Mouse (Mus musculus) heart, adult 2 months (tissue): ENCODE results near the gene Cldn7. TPM values are rescaled to one million over a fixed set of nuclear protein-coding genes. Genes with fewer than 3 reads are reported as not detected.

Experiments used
- DNase-seq, 2 experiments: peaks; one replicate each; pipeline ENCODE4 v3.0.0; 2021
- H3K27ac ChIP-seq: fragments of 200-600 bp; 2 replicates; pipeline ENCODE4 v1.8.1; 2022
- H3K27me3 ChIP-seq: fragments of 200-500 bp; 2 replicates; pipeline ENCODE4 v1.6.1; 2012; ENCODE audit warnings: mild to moderate bottlenecking, low read length, inconsistent platforms, mixed read lengths; ENCODE audit not compliant: control insufficient read depth, insufficient read depth
- H3K36me3 ChIP-seq: fragments of 200-500 bp; 2 replicates; pipeline ENCODE4 v1.6.1; 2012; ENCODE audit warnings: low read length, inconsistent platforms; ENCODE audit not compliant: control insufficient read depth, insufficient read depth
- H3K4me1 ChIP-seq: fragments of 200-500 bp; 2 replicates; pipeline ENCODE4 v1.6.1; 2011; ENCODE audit warnings: low read length; ENCODE audit not compliant: control insufficient read depth, insufficient read depth
- H3K4me3 ChIP-seq: fragments of 200-600 bp; 2 replicates; pipeline ENCODE4 v1.8.1; 2022
- H3K79me2 ChIP-seq: fragments of 200-500 bp; replicated peaks from 2 replicates; pipeline ENCODE4 v1.6.1; 2012; ENCODE audit warnings: mild to moderate bottlenecking, inconsistent platforms, low read length, moderate library complexity, mixed read lengths; ENCODE audit not compliant: control insufficient read depth, insufficient read depth
- H3K9ac ChIP-seq: fragments of 200-500 bp; 2 replicates; pipeline ENCODE4 v1.6.1; 2012; ENCODE audit warnings: low read depth, mild to moderate bottlenecking, control low read depth, inconsistent platforms, low read length, mixed read lengths
- CTCF ChIP-seq: fragments of 200-600 bp; IDR thresholded peaks from 2 replicates; pipeline ENCODE4 v1.8.1; 2022; ENCODE audit warnings: antibody characterized with exemption, mild to moderate bottlenecking, moderate library complexity
- EP300 ChIP-seq: fragments of 200-500 bp; IDR thresholded peaks from 2 replicates; pipeline ENCODE4 v1.6.1; 2011; ENCODE audit warnings: low read depth, low read length, control low read depth; ENCODE audit not compliant: insufficient read depth
- POLR2A ChIP-seq: fragments of 200-500 bp; IDR thresholded peaks from 2 replicates; pipeline ENCODE4 v1.6.1; 2011; ENCODE audit warnings: mild to moderate bottlenecking, low read depth, low read length, control low read depth; ENCODE audit not compliant: insufficient read depth
- WGBS: fragments of 180-500 bp; shearing (Covaris S2); methylation state at CpG from one replicate; pipeline ENCODE4 v1.1.7; 2018; 5-methylcytosine and 5-hydroxymethylcytosine counted together
- intact Hi-C: fragments of 180-260 bp; cut with DNase I; formaldehyde crosslinking; loops from one replicate; pipeline ENCODE4 v1.15.1; 2025
- microRNA-seq, 2 experiments: library from miRNA; unstranded; fragments of <30 nt; microRNA quantifications; one replicate each; pipeline ENCODE4 v1.2.0; 2021
- polyA plus RNA-seq: library from polyadenylated mRNA; depleted of rRNA; stranded (reverse); fragments of >200 nt; gene quantifications from 2 replicates; pipeline ENCODE4 v1.2.3, GENCODE M21; 2012; rRNA removed
- total RNA-seq, 2 experiments: library from RNA; stranded (reverse); gene quantifications; 2 replicates each; pipeline ENCODE4 v1.2.3; 2021

Cldn7 gene
- total and polyA plus RNA-seq, 3 experiments, result 3.5 TPM; not detected in 2

GRCm38 (mm10) chr11:70016669-70017068, 52.1 kb downstream of the Cldn7 start, which contains the start of gene Dlg4:
TSS of gene Dlg4 (plus strand) at chr11:70016942.
- Histone ChIP-seq H3K79me2 (no peaks in the 10 kb centered on the region), H3K4me1 (peaks cover 6% of the 10 kb centered on the region), H3K27me3 (no peaks in the 10 kb centered on the region), H3K4me3 (no peak within 1 kb of the TSS), H3K36me3 (no peaks in the 10 kb centered on the region), H3K27ac (peak within 1 kb of the TSS; percentile 62), H3K9ac (no peak within 1 kb of the TSS)
- no peak for DNase-seq
- TF ChIP-seq POLR2A, result no peak
- no peak for TF ChIP-seq EP300
- TF ChIP-seq CTCF, result no peak
- 68% methylated on average over 3 of the region's 3 CpGs for WGBS
- intact Hi-C loops, result no loop called here

DNA sequence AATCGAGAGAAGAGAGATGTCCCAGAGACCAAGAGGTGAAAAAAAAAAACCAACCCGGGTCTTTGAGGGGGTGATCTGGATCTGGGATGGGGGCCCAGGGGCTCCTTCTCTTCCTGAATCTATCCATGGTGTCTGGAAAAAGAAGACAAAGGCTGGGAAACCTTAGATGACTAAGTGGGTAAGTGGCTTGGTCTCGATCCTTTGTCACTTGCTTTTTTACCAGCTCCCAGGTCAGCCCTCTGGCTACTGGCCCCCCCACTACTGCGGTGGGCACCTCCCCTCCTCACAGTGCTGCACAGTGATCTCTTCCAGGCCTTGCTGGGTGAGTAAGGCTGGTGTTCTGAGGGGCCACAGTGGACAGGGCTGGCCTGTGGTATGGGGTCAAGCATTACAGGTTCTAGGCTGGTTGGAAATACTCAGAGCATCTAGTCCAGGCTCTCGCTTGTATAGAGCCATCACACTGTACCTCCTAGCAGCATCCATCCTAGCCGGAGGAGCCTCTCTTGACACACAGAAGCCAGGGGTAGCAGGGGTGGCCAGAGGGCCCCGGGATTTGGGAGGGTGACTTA, 52.7 kb downstream of the Cldn7 start:
- H3K27ac ChIP-seq, result peak overlapping the region; percentile 62
- WGBS, result 47% methylated on average over 7 of the region's 7 CpGs
- no peak overlapping the region for H3K4me3 ChIP-seq
- intact Hi-C loops, result no loop called here
- TF ChIP-seq POLR2A, result no peak
- no peaks in the 10 kb centered on the region for H3K79me2 ChIP-seq
- no peaks in the 10 kb centered on the region for H3K36me3 ChIP-seq
- no peak for DNase-seq
- peaks cover 6% of the 10 kb centered on the region for H3K4me1 ChIP-seq
- H3K27me3 ChIP-seq, result no peaks in the 10 kb centered on the region
- no peak overlapping the region for H3K9ac ChIP-seq

Small RNA genes within 50 kb of the gene (microRNA-seq; reads per million reads assigned to microRNA genes)
- 0 to 0.39 reads per million in 2 experiments for gene Gm44349
- 1,213 to 1,322 reads per million in 2 experiments for gene Mir324

Other genes with a start within 250 kb of the Cldn7 start
Only the 30 nearest of the 34 such genes appear.
- 1 to 10 TPM; 4.1 TPM for gene Chrnb1, start 168.8 kb upstream of the Cldn7 start, total RNA-seq
- gene Chrnb1, start 168.8 kb upstream of the Cldn7 start, polyA plus RNA-seq, result 10.3 and 16.4 TPM in 2 replicates
- 1 to 10 TPM; 1.9 to 2.5 TPM for gene Fgf11, start 162.9 kb upstream of the Cldn7 start, total RNA-seq
- gene Fgf11, start 162.9 kb upstream of the Cldn7 start, polyA plus RNA-seq, result 3.3 and 4.3 TPM in 2 replicates
- under 1 TPM; 0.25 to 0.29 TPM for gene Tmem102, start 159.2 kb upstream of the Cldn7 start, total RNA-seq
- gene Tmem102, start 159.2 kb upstream of the Cldn7 start, polyA plus RNA-seq, result 0.44 and 0.47 TPM in 2 replicates
- gene Gm39566, start 149.5 kb upstream of the Cldn7 start, total RNA-seq, result not detected
- 0.02 and 0.09 TPM in 2 replicates for gene Gm39566, start 149.5 kb upstream of the Cldn7 start, polyA plus RNA-seq
- gene Spem2, start 146.3 kb upstream of the Cldn7 start, total RNA-seq, result not detected
- 0.15 and 0.20 TPM in 2 replicates for gene Spem2, start 146.3 kb upstream of the Cldn7 start, polyA plus RNA-seq
- gene Spem1, start 142.6 kb upstream of the Cldn7 start, total RNA-seq, result not detected
- 0.23 and 0.32 TPM in 2 replicates for gene Spem1, start 142.6 kb upstream of the Cldn7 start, polyA plus RNA-seq
- gene Nlgn2, start 127.0 kb upstream of the Cldn7 start, total RNA-seq, result 1 to 10 TPM; 3.4 to 5.0 TPM
- gene Nlgn2, start 127.0 kb upstream of the Cldn7 start, polyA plus RNA-seq, result 6.0 and 6.7 TPM in 2 replicates
- gene Tmem256, start 126.3 kb upstream of the Cldn7 start, total RNA-seq, result 100 to 1,000 TPM; 214 to 254 TPM
- 308 and 350 TPM in 2 replicates for gene Tmem256, start 126.3 kb upstream of the Cldn7 start, polyA plus RNA-seq
- gene Plscr3, start 118.4 kb upstream of the Cldn7 start, total RNA-seq, result 10 to 100 TPM; 21.2 to 22.4 TPM
- gene Plscr3, start 118.4 kb upstream of the Cldn7 start, polyA plus RNA-seq, result 45.3 and 48.3 TPM in 2 replicates
- not detected for gene Tnk1, start 106.0 kb upstream of the Cldn7 start, total RNA-seq
- 0.20 and 0.68 TPM in 2 replicates for gene Tnk1, start 106.0 kb upstream of the Cldn7 start, polyA plus RNA-seq
- not detected for gene Tmem95, start 86.8 kb upstream of the Cldn7 start, total RNA-seq
- gene Tmem95, start 86.8 kb upstream of the Cldn7 start, polyA plus RNA-seq, result not detected in 2 replicates
- 1 to 10 TPM; 2.3 to 2.6 TPM for gene Kctd11, start 83.4 kb upstream of the Cldn7 start, total RNA-seq
- gene Kctd11, start 83.4 kb upstream of the Cldn7 start, polyA plus RNA-seq, result 2.9 TPM in 2 replicates
- 1 to 10 TPM in 1 of 2 experiments, under 1 TPM in 1; 0.65 to 1.1 TPM for gene Acap1, start 69.2 kb upstream of the Cldn7 start, total RNA-seq
- gene Acap1, start 69.2 kb upstream of the Cldn7 start, polyA plus RNA-seq, result 1.7 and 3.3 TPM in 2 replicates
- gene 2810408A11Rik, start 63.8 kb upstream of the Cldn7 start, total RNA-seq, result under 1 TPM; 0.23 to 0.34 TPM
- 0.15 and 0.41 TPM in 2 replicates for gene 2810408A11Rik, start 63.8 kb upstream of the Cldn7 start, polyA plus RNA-seq
- 10 to 100 TPM; 42.6 to 47.1 TPM for gene Neurl4, start 63.7 kb upstream of the Cldn7 start, total RNA-seq
- 31.5 and 54.1 TPM in 2 replicates for gene Neurl4, start 63.7 kb upstream of the Cldn7 start, polyA plus RNA-seq
- gene Gps2, start 50.9 kb upstream of the Cldn7 start, total RNA-seq, result 10 to 100 TPM; 27.2 to 28.4 TPM
- 53.9 and 63.9 TPM in 2 replicates for gene Gps2, start 50.9 kb upstream of the Cldn7 start, polyA plus RNA-seq
- 100 to 1,000 TPM; 397 to 444 TPM for gene Eif5a, start 42.8 kb upstream of the Cldn7 start, total RNA-seq
- 360 and 540 TPM in 2 replicates for gene Eif5a, start 42.8 kb upstream of the Cldn7 start, polyA plus RNA-seq
- 10 to 100 TPM; 16.7 to 22.6 TPM for gene Ybx2, start 29.0 kb upstream of the Cldn7 start, total RNA-seq
- 64.2 and 66.2 TPM in 2 replicates for gene Ybx2, start 29.0 kb upstream of the Cldn7 start, polyA plus RNA-seq
- 100 to 1,000 TPM; 363 to 456 TPM for gene Slc2a4, start 16.6 kb upstream of the Cldn7 start, total RNA-seq
- 516 and 737 TPM in 2 replicates for gene Slc2a4, start 16.6 kb upstream of the Cldn7 start, polyA plus RNA-seq
- 100 to 1,000 TPM; 143 to 144 TPM for gene Ctdnep1, start 16.4 kb downstream of the Cldn7 start, total RNA-seq
- 138 and 190 TPM in 2 replicates for gene Ctdnep1, start 16.4 kb downstream of the Cldn7 start, polyA plus RNA-seq
- 10 to 100 TPM; 39.0 to 42.2 TPM for gene Elp5, start 17.7 kb downstream of the Cldn7 start, total RNA-seq
- 61.6 and 78.5 TPM in 2 replicates for gene Elp5, start 17.7 kb downstream of the Cldn7 start, polyA plus RNA-seq
- gene Gabarap, start 26.4 kb downstream of the Cldn7 start, total RNA-seq, result 100 to 1,000 TPM; 284 to 340 TPM
- 469 and 750 TPM in 2 replicates for gene Gabarap, start 26.4 kb downstream of the Cldn7 start, polyA plus RNA-seq
- 10 to 100 TPM; 18.1 to 22.8 TPM for gene Phf23, start 31.0 kb downstream of the Cldn7 start, total RNA-seq
- gene Phf23, start 31.0 kb downstream of the Cldn7 start, polyA plus RNA-seq, result 11.5 and 17.6 TPM in 2 replicates
- 1 to 10 TPM; 4.1 to 4.9 TPM for gene Dvl2, start 35.8 kb downstream of the Cldn7 start, total RNA-seq
- 6.1 and 7.4 TPM in 2 replicates for gene Dvl2, start 35.8 kb downstream of the Cldn7 start, polyA plus RNA-seq
- 1,000 to 10,000 TPM; 1,139 to 1,355 TPM for gene Acadvl, start 50.6 kb downstream of the Cldn7 start, total RNA-seq
- gene Acadvl, start 50.6 kb downstream of the Cldn7 start, polyA plus RNA-seq, result 701 and 889 TPM in 2 replicates
- gene Dlg4, start 52.2 kb downstream of the Cldn7 start, total RNA-seq, result 1 to 10 TPM; 5.2 to 5.7 TPM
- 6.9 and 9.8 TPM in 2 replicates for gene Dlg4, start 52.2 kb downstream of the Cldn7 start, polyA plus RNA-seq
- gene Asgr1, start 89.3 kb downstream of the Cldn7 start, total RNA-seq, result not detected
- 0.50 TPM in 1 of 2 replicates, not detected in the other for gene Asgr1, start 89.3 kb downstream of the Cldn7 start, polyA plus RNA-seq
- gene Asgr2, start 127.9 kb downstream of the Cldn7 start, total RNA-seq, result under 1 TPM in 1 of 2 experiments, not detected in 1; 0.16 TPM
- gene Asgr2, start 127.9 kb downstream of the Cldn7 start, polyA plus RNA-seq, result 0.31 and 0.56 TPM in 2 replicates
- gene Mgl2, start 165.6 kb downstream of the Cldn7 start, total RNA-seq, result 1 to 10 TPM; 5.6 to 6.7 TPM
- 7.4 and 9.7 TPM in 2 replicates for gene Mgl2, start 165.6 kb downstream of the Cldn7 start, polyA plus RNA-seq
- 1 to 10 TPM; 1.7 to 3.2 TPM for gene Clec10a, start 191.4 kb downstream of the Cldn7 start, total RNA-seq
- 2.8 and 3.8 TPM in 2 replicates for gene Clec10a, start 191.4 kb downstream of the Cldn7 start, polyA plus RNA-seq